Mouse (Mus musculus) brain, adult 2 months (tissue): Measurements from ENCODE around the gene Dennd4a.
"Not testable (repeated sequence)": the region's sequence is repeated elsewhere in the genome, so short reads cannot be mapped to it uniquely, and the experiment has no call there.

Source experiments
- DNase-seq: peaks from one replicate; pipeline ENCODE4 v3.0.0; 2011; ENCODE audit warnings: low read depth, low spot score

Dennd4a gene

DNA sequence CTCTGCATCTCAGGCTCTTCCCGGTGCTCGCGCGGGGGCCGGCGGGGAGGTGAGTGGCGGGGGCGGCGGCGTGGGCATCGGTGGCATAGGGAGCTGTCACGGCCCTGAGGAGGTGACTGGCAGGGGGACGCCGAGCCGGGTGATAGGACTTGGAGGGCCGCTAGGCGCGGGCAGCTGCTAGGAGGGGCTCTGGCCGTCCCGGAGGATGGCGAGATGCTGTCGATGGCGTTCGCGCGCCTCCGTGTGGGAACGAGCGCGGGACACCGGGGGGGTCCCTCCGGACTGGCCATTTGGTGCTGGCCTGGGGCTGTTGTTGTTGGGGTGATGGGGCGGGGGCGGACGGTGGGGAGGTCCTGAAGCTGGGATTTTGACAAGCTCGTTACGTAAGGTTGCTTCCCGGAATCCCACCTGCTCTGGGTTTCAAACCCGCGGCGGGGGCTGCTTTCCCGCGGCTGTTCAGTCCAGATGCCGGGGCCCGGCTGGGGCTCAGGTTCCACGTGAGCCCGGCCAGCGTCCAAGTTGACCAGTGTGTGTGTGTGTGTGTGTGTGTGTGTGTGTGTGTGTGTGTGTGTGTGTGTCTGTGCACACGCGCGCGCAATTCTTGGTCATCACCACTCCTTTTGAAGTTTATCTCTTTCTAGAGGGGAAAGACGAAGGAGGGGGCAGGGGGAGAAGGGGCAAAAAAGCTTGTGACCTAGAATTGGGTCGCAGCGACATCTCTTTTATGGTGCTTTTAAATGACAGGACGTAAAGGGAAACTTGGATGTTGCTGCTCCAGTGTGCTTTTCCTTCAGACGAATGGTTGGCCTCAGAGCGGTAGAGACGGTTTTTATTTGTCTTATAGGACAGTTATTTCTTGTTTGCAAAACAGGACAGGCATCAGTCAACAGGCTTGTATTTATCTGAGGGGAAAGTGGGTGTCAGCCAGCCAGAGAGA, 666 bp downstream of the Dennd4a start:
- DNase-seq = peak; percentile 62

DNA sequence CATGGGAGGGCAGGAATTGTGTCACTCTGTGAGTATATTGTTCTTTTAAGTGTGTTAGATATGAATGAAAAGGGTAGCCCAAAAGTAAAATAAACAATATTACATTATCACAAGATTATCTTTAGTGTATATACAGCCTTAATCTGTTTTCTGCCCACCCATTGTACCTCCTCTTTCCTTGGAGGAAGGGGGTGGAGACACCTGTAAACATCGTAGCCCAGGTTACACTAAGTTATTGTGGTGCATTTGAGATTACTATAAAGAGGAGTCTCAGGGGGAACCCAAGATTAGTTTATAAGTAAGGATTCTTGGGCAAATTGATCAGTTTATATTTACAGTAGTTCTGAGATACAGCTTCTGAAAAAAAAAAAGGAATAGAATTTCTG, 1.3 kb downstream of the Dennd4a start:
- DNase-seq = no peak

DNA sequence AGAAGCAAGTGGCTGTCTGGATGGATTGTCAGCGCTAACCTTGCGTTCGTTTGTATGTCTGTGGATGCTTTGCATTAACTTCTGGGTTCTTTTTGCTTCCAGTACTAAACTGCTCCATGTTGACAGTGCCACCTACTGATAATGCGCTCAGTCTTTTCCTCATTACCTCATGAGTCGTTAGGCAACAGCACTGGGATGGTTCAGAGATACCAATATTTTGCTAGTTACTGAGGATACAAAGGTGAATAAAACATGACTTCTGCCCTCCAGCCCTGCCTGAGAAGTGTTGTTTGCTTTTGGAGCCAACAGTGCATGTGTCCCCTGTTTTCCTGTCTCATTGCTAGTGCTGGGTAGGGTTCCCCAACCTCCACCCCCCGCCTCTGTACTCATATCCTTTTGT, 3.1 kb downstream of the Dennd4a start:
- DNase-seq = peak; percentile 50

DNA sequence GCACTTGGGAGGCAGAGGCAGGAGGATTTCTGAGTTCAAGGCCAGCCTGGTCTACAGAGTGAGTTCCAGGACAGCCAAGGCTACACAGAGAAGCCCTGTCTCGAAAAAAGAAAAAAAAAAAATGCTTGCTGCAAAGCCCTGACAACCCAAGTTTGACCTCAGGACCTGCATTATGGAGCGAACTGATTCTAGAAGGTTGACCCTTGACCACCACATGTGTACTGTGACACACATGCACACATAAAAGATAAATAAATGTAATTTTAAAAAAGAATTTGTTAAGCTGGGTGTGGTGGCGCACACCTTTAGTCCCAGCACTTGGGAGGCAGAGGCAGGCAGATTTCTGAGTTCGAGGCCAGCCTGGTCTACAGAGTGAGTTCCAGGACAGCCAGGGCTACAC, 8.5 kb downstream of the Dennd4a start:
- DNase-seq = not testable (repeated sequence)

DNA sequence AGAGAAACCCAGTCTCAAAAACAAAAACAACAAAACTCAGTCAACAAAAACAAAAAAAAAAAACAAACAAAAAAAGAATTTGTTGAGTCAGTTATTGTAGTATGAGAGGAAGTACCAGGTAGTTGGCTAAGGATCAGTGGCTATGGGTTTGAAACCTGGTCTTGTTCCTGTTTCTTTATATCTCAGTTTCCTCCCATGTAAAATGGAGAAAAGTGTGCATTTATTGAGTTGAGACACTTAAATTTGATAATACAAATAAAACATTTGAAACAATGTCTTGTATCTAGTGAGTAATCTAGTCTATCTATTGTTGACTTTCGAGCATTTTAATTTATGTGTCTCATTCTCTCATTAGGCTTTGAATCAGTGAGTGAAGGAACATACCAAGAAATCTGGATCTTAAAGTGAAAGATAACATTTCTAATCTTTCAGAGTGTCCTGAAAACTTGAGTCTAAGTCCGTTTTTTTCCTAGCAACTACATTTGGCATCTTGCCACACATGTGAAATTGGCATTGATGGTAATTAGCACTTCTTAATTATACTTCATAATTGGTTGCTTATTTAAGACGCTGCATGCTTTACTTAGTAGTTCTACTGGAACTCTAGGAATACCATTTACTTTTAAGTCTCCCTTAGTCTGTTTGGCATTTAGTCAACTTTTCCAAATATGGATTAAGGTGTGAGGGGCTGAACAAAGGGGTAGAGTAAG, 9.1 kb downstream of the Dennd4a start:
- no peak for DNase-seq

DNA sequence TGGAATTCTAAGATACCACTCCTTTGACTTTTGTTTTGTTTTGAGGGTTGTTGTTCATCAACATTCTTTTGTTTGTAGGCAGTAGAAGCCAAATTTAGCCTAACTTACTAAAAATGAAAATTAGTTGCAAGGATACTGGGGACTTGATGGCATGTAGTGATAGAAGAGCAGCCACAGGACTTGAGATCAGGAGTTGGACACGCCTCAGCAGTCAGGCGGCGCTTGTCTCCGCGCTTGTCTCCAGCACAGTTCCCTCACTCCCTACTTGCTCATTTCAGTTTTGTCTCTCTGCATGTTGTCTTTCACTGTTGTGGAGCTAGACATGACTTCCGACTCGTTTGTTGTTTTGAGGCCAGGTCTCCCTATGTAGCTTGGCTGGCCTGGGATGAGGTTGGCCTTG, 11.1 kb downstream of the Dennd4a start:
- peak; percentile 35 for DNase-seq

DNA sequence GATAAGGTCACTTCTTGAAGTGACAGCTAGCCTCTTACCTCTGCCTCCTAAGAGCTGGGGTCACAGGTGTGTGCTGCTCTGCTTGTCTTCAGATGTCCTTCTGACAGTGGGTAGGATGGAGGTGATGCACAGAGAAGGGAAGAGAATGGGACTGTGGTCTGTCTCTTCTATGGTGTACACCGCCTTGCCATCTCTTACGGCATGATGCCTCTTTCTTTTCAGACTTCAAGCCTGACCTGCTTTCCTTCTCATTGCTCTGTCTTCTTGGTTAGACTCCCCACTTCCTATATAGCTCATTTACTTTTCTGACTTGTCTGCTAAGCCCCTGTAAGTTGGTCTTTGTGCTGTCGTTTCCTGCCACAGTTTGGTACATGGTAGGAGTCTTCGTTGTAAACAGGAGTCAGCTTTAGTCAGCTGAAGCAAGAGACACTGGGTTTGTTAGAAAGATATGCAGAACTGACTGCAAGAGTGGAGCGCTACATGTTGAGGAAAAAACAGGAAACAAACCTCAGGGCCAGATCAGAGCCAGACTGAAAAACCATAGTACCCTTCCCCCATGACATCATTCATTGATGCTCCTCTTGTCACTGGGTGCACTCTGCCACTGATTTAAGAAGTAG, 13.4 kb downstream of the Dennd4a start:
- DNase-seq = no peak

DNA sequence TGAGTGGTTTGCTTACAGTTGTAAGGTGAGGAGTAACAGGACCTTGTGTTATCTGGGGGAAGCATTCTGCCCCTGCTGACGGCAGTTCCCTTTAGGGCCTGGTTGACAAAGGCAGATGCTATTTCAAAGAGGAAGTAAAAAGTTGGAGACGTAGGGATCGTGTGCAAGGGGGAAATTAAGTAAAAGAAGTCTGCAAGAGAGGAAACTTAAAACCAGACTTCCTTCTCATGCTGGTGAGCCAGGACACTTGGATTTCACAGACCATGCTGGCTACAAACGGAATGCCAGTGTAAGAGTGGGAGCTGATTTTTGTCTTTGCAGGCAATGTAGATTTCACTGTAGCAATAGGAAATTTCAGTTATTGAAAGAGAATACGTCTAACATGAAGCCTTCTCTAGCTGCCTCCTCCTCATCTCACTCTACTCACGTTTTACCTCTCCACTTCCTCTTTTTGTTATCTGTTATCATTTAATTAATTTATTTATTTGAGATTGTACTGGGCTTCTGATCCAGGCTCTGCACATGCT, 19.0 kb downstream of the Dennd4a start:
- peak; percentile 50 for DNase-seq

DNA sequence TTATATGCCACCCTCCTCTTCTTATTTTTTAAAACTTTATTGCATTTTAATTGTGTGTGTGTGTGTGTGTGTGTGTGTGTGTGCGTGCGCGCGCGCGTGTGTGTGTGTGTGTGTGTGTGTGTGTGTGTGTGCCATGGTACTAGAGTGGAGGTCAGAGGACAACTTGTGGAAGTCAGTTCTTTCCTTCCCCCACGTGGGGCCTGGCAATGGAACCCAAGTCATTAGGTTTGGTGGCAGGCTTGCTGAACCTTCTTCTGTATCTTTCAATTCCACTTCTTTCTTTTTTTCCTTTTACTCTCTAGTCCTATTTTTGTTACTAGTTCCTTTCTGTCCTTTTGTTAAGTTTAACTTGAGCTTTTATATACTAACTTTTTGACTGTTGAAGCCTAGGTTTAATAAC, 19.5 kb downstream of the Dennd4a start:
- no peak for DNase-seq

DNA sequence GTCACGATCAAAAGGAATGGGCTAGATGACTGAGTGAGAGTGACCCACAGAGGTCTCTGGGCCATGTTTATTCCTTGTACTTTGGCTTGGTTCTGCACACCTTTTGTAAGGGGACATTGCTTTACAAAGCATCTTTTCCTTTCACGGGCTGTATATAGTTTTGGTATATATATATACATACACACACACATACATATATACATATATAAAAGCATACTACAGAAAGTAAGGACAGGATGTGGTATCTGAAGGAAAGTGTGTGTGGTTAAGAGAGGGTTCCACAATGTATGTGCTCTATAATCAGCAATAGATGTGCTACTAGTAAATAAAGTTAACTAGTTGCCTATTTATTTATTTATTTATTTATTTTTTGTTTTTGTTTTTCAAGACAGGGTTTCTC, 20.6 kb downstream of the Dennd4a start:
- no peak for DNase-seq

DNA sequence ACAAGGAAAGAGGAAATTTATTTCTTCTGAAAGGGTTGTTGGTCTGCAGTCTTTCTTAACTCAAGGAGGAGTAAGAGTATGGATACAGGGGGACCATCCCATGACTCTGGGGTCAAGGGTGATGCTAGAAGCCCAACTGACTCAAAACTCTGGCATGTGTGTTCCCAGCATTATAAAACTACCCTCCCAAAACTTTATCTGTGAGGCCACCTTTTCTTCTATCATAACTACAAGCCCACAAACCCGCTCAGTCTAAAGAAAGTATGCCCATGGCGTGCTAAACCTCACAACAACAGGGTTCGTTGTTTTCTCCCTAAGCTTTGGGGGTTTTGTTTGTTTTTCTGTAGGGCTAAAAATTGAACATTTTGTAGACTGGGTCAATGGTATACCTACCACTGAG, 23.3 kb downstream of the Dennd4a start:
- DNase-seq = no peak

DNA sequence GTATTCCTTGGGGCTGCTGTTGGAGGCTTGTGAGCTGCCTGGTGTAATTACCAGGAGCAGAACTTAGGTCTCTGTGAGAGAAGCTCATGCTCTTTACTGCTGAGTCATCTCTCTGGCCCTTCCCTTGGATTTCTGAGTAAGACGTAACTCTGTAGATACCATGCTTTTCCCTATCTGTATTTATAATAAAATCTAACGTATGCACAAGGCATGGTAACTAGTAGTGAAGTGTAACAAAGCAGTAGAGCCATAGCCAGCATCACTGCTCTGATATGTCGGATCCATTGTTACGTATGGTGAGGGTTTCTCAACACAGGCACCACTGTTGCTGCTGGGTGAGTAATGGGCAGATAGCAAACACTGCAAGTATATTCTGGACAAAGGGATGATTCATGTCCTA, 34.2 kb downstream of the Dennd4a start:
- DNase-seq = peak; percentile 23

DNA sequence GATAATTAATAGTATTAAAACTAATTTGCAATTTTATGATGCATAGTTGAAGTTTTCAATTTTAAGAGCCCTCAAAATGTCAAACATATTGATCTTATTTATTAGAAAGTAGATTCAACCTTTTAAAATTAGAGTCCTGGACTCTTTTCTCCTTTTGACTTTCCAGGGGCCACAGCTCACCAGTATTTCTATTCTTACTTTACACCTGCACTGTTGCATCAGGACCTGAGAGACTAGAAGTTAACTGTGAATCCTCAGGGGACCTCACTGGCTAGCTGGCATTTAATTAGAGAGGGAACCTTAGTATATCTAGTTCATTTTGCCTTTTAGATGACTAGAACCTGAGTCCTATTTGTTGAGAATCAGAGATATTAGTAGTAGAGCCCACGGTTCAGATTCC, 38.4 kb downstream of the Dennd4a start:
- no peak for DNase-seq

DNA sequence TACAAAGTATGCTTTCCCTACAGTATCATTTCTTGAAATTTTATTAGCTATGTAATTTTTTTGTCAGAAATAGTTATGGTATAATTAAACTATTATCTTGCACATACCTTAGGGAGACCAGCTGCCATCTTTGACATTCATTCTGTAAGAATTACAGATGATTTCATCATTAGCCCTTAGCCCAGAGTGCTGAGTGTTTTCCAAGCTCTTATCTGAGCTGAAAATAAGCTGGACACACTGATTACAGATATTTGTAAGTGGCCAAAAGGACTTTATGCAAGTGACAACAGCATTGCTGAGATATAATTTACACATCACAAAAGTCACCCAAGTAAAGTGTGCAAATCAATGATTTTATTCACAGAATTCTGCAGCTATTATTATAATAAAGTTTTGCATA, 48.9 kb downstream of the Dennd4a start:
- no peak for DNase-seq

DNA sequence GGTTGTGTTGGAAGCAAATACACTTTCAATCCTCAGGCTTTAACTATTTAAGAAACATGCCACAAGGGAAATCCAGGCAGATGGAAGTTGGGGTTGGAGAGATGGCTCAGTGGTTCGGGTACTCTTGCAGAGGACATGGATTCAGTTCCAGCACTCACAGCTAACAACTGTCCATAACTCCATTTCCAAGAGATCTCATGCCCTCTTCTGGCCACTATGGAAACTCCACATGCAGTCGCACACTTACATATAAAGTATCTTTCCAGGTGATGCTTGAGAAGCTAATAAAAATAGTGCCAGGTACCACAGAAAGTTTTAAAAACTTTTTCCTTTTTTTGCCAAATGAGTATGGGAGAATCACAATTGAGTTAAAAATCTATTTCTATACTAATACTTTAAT, 51.5 kb downstream of the Dennd4a start:
- DNase-seq = peak; percentile 29

DNA sequence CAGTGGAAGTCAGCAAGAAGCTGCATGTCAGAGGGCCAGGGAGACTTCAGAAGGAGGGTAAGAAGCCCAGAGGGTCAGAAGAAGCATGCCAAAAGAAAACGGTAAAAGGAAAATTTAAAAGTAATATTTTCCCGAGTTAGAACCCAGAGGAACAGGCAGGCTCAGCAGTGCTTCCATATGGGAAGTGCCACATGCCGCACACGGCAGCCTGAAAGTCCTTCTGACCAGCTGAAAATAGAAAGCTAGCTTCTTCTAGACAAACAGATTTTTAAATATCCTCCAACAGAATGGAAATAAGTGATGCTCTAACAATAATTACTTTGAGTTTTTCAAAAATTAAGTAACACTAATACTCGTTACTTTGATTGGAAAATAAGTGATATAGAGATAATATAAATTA, 74.9 kb downstream of the Dennd4a start:
- DNase-seq = peak; percentile 51

DNA sequence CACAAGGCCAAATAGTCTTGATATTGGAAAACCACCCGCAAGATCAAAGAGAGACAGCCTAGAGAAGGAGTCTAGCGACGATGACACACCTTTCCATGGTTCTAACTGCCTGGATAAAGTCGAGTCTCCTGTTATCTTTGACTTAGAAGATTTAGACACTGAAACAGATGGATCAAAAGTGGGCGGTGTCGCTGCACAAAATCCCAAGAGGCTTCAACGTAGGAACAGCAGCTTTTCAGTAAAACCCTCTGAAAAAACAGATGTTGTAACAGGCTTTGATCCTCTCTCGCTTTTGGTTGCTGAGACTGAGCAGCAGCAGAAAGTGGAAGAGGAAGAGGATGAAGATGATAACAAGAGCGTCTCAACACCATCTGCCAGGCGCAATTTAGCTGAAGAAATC, 85.5 kb downstream of the Dennd4a start:
- DNase-seq = peak; percentile 76

DNA sequence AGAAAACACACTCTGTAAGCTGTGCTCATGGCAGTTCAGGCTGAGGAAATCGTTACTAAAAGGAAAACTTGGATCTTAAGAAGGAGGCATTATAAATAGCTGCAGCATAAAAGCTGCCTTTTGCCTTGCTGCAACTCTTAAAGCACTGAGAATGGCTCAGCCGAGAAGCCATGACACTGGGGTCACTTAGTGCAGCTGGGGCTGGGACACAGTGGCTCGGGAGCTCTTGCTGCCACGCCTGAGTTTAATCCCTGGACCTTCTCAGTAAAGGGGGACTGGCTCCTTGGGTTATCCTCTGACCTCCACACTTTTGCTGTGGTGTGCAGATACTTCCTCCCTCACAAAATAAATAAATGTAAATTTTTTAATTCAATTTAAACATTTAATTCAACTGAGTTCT, 91.7 kb downstream of the Dennd4a start:
- peak; percentile 45 for DNase-seq

DNA sequence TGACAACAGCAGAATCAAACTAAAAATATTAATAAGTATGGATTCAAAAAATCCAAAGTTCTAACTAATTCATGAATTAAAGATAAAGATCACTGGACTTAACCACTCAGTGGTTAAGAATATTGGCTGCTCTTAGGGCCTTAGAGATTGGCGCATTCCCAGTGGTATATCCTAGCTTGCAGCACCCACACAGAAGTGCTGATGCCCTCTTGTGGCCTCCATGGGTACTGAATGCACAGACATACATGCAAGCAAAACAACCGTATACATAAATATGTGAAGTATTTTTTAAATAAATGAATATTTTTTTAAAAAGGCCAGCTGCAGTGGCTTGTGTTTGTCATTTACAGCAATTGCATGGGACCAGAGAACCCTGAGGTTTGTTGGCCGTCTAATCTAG, 92.2 kb downstream of the Dennd4a start:
- DNase-seq = peak; percentile 95

DNA sequence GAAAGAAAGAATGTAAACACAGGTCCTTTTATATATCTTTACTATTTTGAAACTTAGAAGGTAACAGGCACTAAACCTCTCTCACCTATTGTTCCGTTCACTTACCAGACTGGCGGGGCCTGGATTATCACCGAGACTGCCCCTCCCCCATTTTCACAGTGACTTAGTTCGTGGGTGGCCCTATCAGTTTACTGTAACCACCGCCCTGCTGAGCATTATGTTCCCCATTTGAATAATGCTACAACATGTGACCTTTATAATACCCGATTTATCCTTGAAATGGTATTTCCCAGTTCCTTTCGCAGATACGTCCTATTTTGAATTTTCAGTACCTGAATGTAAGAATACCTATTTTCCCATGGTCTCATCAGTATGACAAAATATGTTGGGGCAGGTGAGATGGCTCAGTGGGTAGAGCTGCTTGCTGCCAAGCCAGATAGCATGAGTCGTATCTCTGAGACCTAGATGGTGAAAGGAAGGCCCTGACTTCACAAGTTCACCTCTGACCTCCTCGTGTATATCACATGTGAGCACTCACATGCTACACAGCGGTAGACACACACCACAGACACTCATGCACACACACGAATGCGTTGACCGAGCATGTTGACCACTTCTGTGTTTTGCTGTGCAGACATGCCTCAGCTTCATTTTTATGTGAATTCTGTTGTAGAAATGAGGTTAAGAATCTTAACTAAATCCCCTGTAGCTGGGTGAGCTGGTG, 93.9 kb downstream of the Dennd4a start:
- DNase-seq = no peak

DNA sequence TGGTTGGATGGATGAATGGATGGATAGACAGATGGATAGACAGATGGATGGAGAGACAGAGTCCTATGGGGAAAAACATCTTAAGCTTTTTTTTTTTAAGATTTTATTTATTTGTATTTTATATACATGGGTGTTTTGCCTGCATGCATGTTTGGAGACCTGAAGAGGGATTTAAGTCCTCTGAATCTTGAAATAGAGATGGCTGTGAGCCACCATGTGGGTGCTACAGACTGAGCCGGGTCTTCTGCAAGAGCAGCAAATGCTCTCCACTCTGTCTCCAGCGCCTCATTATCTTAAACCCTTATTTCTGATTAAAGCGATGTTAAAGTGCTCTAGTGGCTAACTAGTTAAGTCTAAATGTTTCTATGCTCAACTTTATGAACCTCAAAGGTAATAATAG, 96.3 kb downstream of the Dennd4a start:
- DNase-seq = peak; percentile 52

DNA sequence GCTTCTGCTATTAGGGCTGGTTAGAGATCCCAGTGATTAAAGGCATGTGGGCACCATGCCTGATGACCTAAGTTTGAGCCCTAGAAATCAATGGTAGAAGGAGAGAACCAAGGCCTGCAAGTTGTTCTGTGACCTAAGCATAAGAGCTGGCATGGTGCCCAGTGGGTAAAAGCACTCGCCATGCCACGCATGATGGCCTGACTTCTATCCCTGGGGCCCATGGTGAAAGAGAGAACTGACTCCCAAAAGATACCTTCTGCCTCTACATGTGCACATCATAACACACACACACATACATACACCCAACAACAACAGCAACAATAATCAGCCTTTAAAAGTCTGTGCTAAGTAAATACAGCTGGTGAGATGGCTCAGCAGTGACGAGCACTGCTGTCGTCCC, 102.3 kb downstream of the Dennd4a start:
- no peak for DNase-seq
